ENCODE assay signal across 9 mouse cellular contexts in the genomic region with DNA sequence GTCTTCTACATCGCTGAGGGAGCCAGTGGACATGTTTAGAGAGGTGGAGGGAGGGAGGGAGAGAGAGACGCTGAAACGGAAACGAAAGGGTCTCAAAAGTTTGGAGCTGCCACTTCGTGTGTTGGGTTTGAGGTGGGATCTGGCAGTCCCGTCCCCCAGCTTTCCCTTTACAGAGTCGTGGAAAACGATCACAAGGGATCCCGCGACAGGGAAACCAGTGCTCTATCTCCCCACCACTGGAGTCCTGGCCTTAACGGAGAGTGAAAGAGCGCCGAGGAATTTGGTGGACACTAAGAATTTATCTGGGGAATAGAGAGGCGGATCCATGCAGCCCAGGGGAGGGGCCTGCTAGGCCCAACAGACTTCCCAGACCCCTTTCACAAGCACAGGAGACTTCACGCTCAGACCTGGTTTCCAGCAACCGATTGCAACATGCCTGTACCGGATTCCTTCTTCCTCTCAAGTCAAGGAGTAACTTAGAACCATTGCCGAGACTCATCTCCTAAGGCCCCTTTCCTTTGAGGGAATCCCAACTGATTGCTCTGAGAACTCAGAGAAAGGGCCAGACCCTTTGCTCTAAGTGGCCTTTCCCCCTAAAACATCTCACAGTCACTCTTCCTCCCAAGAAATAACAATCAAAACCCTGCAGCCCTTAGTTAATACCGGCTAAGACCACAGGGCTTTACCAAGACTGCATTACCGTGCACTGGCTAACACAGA. TPM values are rescaled to one million over a fixed set of nuclear protein-coding genes. Genes with fewer than 3 reads are reported as not detected.
DNase-seq lines count a peak whose midpoint lies in the region; ATAC-seq lines count a peak whose summit lies in the region.
"Had no signal": no experiment of that assay in that cellular context is flagged by ENCODE, and none has a peak within 500 bp of the region (broad histone marks: within the 10 kb centered on the region; RNA-seq: fewer than 3 reads in every experiment).

A gene (minus strand): TSS at position 304 of the 720 bp plus-strand sequence.

- H3K4me1 ChIP-seq in midbrain, embryonic 12.5 days, result peaks cover 10% of the 10 kb centered on the region; the same call in 1 of the 2 replicates
- H3K4me1 ChIP-seq in midbrain, embryonic 15.5 days, result peaks cover 5% of the 10 kb centered on the region; the same call in 1 of the 2 replicates
- peaks cover 20% of the 10 kb centered on the region for H3K4me1 ChIP-seq in heart, embryonic 15.5 days (replicated peaks)
- 0 out of 2 replicates have a peak, but pooled peaks cover 8% of the 10 kb centered on the region for H3K4me1 ChIP-seq in midbrain, embryonic 13.5 days (replicated peaks)

- peaks cover 88% of the 10 kb centered on the region for H3K27me3 ChIP-seq in midbrain, embryonic 12.5 days
- H3K27me3 ChIP-seq in midbrain, embryonic 15.5 days (replicated peaks), result peaks cover 82% of the 10 kb centered on the region
- H3K27me3 ChIP-seq in heart, embryonic 15.5 days, result peaks cover 70% of the 10 kb centered on the region
- H3K27me3 ChIP-seq in midbrain, embryonic 13.5 days, result peaks cover 95% of the 10 kb centered on the region

- under 1% methylated on average over 20 of the region's 20 CpGs for WGBS in midbrain, embryonic 12.5 days
- WGBS in midbrain, embryonic 15.5 days, result 2% methylated on average over 20 of the region's 20 CpGs
- WGBS in heart, embryonic 15.5 days, result 10% methylated on average over 20 of the region's 20 CpGs
- under 1% methylated on average over 20 of the region's 20 CpGs for WGBS in midbrain, embryonic 13.5 days

- no peak within 1 kb of the TSS for H3K27ac ChIP-seq in midbrain, embryonic 12.5 days (replicated peaks)
- H3K27ac ChIP-seq in midbrain, embryonic 15.5 days, result no peak within 1 kb of the TSS
- peak within 1 kb of the TSS; percentile 83 for H3K27ac ChIP-seq in heart, embryonic 15.5 days
- H3K27ac ChIP-seq in midbrain, embryonic 13.5 days, result no peak within 1 kb of the TSS

- H3K9me3 ChIP-seq in midbrain, embryonic 12.5 days, result no peaks in the 10 kb centered on the region
- no peaks in the 10 kb centered on the region for H3K9me3 ChIP-seq in midbrain, embryonic 15.5 days
- H3K9me3 ChIP-seq in heart, embryonic 15.5 days (replicated peaks), result no peaks in the 10 kb centered on the region
- H3K9me3 ChIP-seq in midbrain, embryonic 13.5 days, result no peaks in the 10 kb centered on the region

- H3K4me3 ChIP-seq in midbrain, embryonic 12.5 days, result 0 out of 2 replicates have a peak within 1 kb of the TSS, but pooled peaks have one; percentile 10
- H3K4me3 ChIP-seq in midbrain, embryonic 15.5 days, result no peak within 1 kb of the TSS
- H3K4me3 ChIP-seq in heart, embryonic 15.5 days, result peak within 1 kb of the TSS; percentile 50
- H3K4me3 ChIP-seq in midbrain, embryonic 13.5 days (replicated peaks), result peak within 1 kb of the TSS; percentile 13; the same call in 1 of the 2 replicates

- no peak for ATAC-seq in midbrain, embryonic 12.5 days (ENCODE audit: low FRiP score, low read depth)
- ATAC-seq in midbrain, embryonic 15.5 days (replicated peaks), result no peak
- ATAC-seq in heart, embryonic 15.5 days (replicated peaks; ENCODE audit: insufficient number of reproducible peaks, insufficient read depth, low FRiP score, low read depth), result peak; percentile 65
- no peak for ATAC-seq in midbrain, embryonic 13.5 days
- no peak for ATAC-seq in frontal cortex, adult (ENCODE audit: low TSS enrichment)

- H3K9ac ChIP-seq in midbrain, embryonic 12.5 days (replicated peaks), result no peak within 1 kb of the TSS
- H3K9ac ChIP-seq in midbrain, embryonic 15.5 days, result no peak within 1 kb of the TSS
- H3K9ac ChIP-seq in heart, embryonic 15.5 days, result peak within 1 kb of the TSS; percentile 60
- H3K9ac ChIP-seq in midbrain, embryonic 13.5 days (replicated peaks), result no peak within 1 kb of the TSS

- DNase-seq in kidney, postnatal 4 days, result peak; percentile 78 to 86
- no peak for DNase-seq in layer of hippocampus, postnatal 10 days (ENCODE audit: low spot score in 2 of 2)
- no peak for DNase-seq in cerebellum, postnatal 14 days

- H3K36me3 ChIP-seq in midbrain, embryonic 12.5 days, result no peaks in the 10 kb centered on the region
- H3K36me3 ChIP-seq in midbrain, embryonic 15.5 days (replicated peaks), result no peaks in the 10 kb centered on the region
- H3K36me3 ChIP-seq in heart, embryonic 15.5 days, result no peaks in the 10 kb centered on the region
- H3K36me3 ChIP-seq in midbrain, embryonic 13.5 days, result no peaks in the 10 kb centered on the region

- peak within 1 kb of the TSS; percentile 15; the same call in 1 of the 2 replicates for H3K4me2 ChIP-seq in midbrain, embryonic 12.5 days (replicated peaks)
- H3K4me2 ChIP-seq in midbrain, embryonic 15.5 days, result no peak within 1 kb of the TSS
- H3K4me2 ChIP-seq in heart, embryonic 15.5 days, result peak within 1 kb of the TSS; percentile 56
- H3K4me2 ChIP-seq in midbrain, embryonic 13.5 days (replicated peaks), result peak within 1 kb of the TSS; percentile 6; the same call in 1 of the 2 replicates

RNA-seq across cellular contexts. Expression of the gene that starts here (rescaled TPM):
- 0.30 TPM in 1 of 2 replicates, not detected in the other for polyA plus RNA-seq in midbrain, embryonic 12.5 days (2016; fragmentation: Nextera tagmentation; extraction: Ambion mirVana)
- polyA plus RNA-seq in midbrain, embryonic 15.5 days (2015; fragmentation: Nextera tagmentation; extraction: Ambion mirVana), result 0.31 and 0.36 TPM in 2 replicates
- polyA plus RNA-seq in heart, embryonic 15.5 days (2015; fragmentation: Nextera tagmentation; extraction: Ambion mirVana), result 57.9 and 59.4 TPM in 2 replicates
- polyA plus RNA-seq in midbrain, embryonic 13.5 days (2015; fragmentation: Nextera tagmentation; extraction: Ambion mirVana), result 0.32 and 0.41 TPM in 2 replicates
- not detected for total RNA-seq in layer of hippocampus, postnatal 10 days (2021)
- total RNA-seq: hematopoietic stem cell, adult 5-6 weeks had no signal

Comparison
In these comparisons a context has a peak if more than half of its experiments do, and no peak if none do; other contexts are left out.
1. RNA of the gene that starts here (polyA plus RNA-seq): 57.9 to 59.4 TPM in heart, embryonic 15.5 days; 0.32 to 0.41 TPM in midbrain, embryonic 13.5 days, 0.31 to 0.36 TPM in midbrain, embryonic 15.5 days and 0.30 TPM in midbrain, embryonic 12.5 days; every median in the first group is over 10 times any median in the second.
2. DNase-seq: peak in kidney, postnatal 4 days (2 of 2); none in layer of hippocampus, postnatal 10 days (0 of 2) and cerebellum, postnatal 14 days (0 of 2).